Mouse (Mus musculus) frontal cortex, postnatal 10 days (tissue): Measurements from ENCODE around the gene Lrrc31.
A peak's percentile ranks its signal among the peaks of the same experiment; 100 is the strongest.
"Not testable (repeated sequence)": the region's sequence is repeated elsewhere in the genome, so short reads cannot be mapped to it uniquely, and the experiment has no call there.

Experiments
- DNase-seq, 2 experiments: peaks; one replicate each; pipeline ENCODE4 v3.0.0; 2022; ENCODE audit warnings: low spot score in 2 of 2, mixed read lengths in 1 of 2

The Lrrc31 gene

DNA sequence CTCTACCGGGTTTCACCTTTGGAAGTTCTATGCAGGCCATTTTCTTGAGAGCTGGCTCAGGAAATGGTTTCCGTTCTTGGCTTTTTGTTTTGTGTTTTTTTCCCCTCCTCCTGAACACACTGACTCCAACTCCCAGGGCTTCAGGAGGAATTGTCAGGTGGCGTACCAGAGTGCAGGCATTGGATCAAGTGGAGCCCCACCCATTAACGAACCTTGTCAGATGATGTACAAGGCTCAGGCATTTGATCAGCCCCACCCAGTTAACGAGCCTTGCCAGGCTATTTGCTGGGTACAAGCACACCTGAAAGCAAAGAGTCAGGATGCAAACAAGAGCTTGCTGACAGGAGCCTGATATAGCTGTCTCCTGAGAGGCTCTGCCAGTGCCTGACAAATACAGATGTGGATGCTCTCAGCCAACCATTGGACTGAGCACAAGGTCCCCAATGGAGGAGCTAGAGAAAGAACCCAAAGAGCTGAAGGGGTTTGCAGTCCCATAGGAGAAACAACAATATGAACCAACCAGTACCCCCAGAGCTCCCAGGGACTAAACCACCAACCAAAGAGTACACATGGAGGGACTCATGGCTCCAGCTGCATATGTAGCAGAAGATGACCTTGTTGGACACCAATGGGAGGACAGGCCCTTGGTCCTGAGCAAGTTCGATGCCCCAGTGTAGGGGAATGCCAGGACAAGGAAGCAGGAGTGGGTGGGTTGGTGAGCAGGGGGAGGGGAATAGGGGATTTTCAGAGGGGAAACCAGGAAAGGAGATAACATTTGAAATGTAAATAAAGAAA is at the start of gene Lrrc31:
Gene Lrrc31, minus strand, starts transcription at position 133 of the 795 bp plus-strand sequence.
- not testable (repeated sequence) for DNase-seq

DNA sequence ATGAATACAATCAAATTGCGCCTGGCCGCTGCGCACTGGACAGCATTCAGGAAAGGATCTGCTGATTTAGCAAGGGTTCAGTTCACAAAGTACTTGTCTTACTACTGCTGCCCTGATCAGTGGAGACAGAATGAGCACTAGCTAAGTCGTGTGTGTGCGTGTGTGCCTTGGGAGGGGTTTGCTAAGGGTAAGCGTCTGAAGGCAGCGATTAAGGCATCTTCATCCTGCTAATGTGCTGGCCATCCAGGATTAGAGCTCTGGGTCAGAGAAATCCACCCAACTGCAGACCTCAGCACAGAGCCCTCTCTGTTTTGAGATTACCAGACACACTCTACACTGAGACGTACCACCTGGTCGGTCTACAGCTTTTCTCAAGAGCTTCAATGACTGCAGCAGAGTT is 48.7 kb upstream of the Lrrc31 start:
- no peak for DNase-seq

DNA sequence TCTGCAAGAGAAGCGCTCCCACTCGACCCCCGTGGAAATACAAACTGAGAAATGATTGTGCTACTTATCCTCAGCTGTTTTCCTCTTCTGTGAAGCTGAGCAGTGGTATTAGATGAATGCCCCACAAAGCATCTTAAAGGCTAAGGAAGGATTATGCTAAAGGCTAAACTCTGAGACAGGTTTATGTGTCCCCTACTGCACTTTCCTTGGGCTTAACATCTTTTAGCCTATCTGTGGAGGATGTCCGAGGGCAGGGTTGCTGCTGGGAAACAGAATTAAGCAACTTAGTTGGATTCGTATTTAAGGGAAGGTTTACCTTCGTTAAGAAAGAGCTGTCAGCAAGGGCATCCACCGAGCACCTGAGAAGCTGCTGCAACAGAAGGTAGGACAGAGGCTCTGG is 46.4 kb upstream of the Lrrc31 start, which contains the start of gene Samd7:
Gene Samd7, plus strand, starts transcription at position 288 of the 400 bp plus-strand sequence.
- no peak for DNase-seq

DNA sequence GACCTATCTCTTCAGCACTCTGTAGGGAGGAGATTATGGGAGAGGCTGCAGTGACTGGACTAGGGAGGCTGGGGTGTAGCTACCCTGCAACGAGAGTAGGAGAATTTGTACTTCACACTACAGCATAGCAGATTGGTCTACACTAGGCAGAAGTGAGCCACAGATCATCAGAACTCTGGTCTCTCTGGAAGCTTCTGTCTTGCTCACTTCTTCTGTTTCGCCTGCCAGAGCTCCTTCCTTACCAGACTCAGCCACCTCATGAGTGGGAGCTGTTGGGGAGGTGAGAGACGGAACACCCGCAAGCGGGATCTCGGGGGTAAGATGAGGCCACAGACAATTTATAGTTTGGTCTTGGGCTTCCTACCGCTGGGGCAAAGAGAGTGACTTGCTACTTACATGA is 43.2 kb upstream of the Lrrc31 start:
- DNase-seq, result no peak

DNA sequence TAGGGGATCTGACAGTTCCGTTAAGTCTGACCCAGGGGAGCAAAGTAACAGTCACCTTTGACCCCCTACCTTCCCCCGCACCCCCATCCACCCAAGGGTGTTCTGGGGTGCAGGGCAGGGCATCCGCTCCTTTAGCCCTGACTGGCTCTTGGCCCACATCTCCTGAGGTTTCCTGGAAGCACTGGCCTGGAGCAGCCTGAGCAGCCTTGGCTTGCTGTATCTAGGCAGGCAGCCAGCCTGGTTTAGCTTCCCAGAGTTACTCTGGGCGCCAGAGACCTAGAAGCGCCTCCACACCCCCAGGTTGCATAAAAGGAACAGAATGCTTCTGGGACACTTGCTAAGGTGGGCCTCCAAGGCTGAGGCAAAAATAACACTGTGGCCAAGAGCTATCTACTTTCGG is 41.7 kb upstream of the Lrrc31 start:
- no peak for DNase-seq

DNA sequence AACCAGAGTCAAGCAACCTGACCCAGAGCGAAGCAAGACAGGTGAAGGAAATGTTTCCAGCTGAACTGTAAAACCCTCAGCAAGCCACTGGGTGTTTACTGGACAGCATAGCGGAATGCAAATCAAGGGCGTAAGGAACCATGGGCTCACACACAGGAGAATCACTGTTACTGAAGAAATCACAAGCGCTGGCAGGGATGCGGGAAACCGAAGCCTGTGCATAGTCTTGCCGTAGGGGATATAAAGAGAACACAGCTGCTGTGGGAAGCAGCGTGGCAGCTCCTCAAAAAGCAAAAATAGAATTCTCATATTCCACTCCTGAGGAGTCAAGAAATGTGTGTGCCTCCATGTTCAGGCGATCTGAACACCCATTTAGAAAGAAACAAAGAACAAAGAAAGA is 37.2 kb upstream of the Lrrc31 start:
- peak; percentile 36 to 48 for DNase-seq

DNA sequence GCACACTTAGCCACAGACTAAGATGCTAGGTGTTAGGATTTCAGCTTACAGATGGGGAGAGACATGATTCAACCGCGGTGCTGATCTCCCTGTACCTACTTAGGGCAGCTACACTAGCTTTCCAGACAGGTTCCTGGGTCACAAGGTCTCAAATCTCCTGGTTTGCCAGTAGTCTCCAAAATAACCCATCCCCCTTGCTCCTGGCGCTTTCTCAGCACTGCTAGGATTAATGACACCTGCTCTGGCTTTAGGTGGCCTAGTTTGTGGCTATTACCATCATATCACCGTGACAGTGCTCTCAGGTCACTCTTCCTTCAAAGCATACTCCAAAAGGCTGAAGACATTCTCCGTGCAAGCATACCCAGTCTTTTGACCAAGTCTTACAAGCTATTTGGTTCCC is 29.4 kb upstream of the Lrrc31 start:
- DNase-seq, result no peak

DNA sequence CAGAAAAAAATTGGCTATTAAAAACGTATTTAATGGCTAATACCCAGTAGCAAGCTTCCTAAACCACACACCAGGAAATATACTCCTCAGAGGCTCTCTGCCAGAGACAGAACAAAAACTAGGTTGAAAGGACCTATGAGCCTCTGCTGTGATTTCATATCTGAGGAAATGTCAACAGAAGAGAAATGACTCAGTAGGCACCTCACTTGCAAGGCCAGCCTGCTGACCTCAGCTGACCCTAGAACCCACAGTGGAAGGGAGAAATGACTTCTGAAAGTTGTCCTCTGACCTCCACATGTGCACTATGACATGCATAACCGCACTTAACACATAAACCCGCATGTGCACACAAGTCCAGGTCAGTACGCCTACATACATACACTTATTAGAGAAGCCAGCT is 27.6 kb upstream of the Lrrc31 start:
- DNase-seq, result no peak

DNA sequence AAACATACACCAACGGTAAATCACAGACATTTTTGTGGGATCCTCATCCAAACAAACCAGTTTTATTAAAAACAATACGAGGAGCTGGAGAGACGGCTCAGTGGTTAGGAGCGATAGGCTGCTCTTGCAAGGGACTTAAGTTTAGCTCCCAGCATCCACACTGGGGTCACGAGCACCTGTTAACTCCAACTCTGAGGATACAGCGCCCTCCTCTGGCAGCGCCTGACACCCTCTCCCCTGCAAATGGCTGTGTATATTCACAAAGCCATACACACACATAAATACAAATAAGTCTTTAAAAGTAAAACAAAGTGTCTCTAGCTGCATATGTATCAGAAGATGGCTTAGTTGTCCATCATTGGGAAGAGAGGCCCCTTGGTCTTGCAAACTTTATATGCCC is 25.9 kb upstream of the Lrrc31 start:
- no peak for DNase-seq

DNA sequence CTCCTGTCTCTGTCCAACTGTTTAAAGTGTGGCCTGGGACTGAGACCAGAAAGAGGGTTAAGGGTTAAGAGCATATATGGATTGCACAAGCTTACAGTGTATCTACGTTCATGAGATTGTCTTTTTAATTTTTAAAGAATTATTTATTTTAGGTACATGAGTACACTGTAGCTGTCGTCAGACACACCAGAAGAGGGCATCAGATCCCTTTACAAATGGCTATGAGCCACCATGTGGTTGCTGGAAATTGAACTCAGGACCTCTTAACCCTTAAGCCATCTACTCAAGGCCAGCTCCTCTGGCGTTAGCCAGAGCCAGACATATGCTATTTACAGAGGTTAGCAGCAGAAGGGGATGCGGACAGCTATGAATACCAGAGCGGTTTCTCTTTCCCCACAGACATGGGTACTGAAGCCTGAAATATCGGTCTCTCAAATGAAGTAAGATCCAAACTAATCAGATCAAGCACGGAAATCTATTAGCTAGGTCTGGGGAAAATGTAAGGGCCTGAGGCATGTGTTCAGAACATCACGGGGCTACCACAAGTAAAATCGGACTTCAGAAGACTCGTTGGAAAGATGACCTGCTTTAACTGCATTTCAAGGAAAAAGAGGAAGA is 25.3 kb upstream of the Lrrc31 start:
- no peak for DNase-seq

DNA sequence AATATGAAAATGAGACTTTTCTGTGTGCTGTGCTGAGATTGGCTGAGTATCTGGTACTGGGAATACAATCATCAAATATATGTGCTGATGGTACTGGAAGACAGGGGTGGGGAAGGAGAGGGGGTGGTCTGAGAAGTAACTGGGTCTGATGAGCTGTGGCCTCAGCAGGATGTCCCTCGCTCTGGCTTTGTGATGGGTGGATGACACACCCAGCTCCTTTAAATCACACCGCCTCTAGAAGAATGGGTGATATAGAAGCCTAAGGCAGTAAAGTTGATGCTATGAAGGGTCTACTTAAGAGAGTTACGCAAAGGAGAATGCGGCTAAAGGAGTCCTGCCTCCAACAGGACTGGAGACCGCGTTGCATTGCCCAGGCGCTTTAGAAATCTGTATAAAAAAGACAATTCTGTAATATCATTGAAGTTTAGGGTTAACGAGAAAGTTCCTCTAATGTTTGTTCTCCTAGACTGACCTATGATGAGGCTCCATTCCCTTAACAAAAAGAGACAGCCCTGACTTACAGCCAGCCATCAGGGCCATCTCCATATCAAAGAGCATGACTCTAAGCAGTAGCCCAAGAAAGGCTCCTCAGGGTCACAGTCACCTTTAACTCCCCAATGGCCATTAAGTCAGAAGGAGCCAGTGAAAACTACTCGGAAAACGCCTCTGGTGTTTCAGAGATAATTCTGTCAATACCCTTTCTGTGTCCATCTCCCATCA is 24.6 kb upstream of the Lrrc31 start:
- DNase-seq, result no peak

DNA sequence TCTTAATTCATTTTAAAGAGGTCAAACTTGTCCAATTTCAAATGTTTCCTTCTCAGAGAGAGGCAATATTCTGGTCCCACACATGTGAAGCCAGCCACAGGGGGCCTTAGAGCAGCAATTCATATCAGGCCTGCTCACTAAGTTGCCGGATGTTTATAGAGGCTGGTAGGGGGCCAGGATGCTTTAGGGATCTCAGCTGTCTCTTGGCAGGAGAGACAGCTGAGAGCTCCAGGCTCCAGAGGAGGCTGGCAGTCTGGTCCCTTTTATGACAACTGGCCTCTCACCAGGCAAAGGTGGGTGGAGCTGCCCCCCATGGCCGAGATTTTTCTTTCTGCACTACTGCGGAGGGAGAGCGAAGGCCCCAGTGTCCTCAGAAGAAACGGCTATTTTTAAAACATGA is 23.5 kb upstream of the Lrrc31 start:
- no peak for DNase-seq

DNA sequence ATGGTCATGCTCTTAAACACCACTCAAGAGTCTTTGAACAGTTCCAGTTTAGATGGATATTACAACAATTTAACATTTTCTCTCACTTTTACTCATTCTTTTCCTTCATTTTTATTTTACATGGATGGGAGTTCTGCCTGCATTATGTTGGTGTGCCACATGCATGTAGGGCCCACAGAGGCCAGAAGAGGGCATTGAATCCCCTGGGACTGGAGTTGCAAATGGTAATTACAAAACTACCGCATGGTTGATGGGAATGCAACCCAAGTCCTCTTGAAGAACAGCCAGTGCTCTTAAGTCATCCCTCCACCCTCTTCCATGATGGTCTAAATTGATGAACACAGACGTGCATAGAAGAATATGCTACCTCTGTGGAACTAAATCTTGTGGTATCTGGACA is 22.8 kb upstream of the Lrrc31 start:
- no peak for DNase-seq

DNA sequence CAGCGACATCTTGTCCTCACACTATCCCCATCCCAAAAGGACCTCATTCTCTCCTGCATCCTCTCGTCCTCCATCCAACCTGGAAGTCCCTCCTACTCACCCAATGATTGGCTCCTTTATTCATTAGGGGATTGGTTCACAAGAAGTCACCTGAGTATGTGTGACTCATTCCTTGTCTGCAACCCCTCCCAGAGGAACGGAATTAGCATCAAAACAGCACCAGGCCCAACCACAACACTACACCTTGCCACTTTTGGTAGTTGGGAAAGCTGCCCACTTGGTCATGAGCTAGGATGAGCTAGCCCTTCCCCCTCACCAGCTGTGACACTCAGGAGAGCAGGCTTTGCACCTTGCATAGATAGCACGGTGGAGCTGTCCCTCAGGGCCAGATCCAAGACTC is 22.4 kb upstream of the Lrrc31 start:
- DNase-seq, result no peak

DNA sequence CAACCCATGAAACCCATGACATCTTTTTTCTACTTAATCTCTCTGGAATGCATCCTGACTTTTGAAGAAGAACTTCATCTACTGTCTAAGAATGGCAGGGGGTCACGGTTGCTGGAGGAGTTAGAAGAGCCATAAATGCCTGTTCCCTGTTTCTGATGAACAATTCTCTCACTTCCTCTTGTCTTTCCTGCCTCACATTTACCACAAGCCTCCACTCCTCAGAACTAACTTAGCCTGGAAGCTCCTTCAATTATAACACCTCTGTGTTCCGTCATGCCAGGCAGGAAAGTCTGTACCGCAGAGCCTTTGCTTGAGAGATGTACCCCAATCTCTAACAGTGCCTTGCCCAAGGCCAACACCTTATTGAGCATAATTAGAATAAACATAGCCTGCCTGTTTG is 19.0 kb upstream of the Lrrc31 start:
- no peak for DNase-seq

DNA sequence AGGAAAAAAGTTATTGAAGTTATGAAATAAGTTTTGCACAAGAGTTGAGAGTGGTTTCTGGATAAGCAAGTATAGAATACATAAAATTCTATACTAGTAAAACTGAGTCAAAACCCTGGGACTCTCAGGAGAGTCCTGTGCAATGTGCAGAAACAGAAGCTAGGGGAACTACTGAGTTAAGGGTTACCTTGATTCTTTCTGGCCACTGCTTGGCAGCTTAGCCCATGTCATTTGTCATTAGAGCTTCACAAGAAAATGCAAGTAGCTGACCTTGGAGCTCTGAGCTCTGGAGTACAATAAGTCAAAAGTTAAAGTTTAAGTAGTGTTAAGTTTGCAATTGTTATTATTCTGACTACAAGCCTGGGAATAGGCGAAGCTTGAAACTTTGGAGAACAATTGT is 13.7 kb upstream of the Lrrc31 start:
- DNase-seq, result no peak

DNA sequence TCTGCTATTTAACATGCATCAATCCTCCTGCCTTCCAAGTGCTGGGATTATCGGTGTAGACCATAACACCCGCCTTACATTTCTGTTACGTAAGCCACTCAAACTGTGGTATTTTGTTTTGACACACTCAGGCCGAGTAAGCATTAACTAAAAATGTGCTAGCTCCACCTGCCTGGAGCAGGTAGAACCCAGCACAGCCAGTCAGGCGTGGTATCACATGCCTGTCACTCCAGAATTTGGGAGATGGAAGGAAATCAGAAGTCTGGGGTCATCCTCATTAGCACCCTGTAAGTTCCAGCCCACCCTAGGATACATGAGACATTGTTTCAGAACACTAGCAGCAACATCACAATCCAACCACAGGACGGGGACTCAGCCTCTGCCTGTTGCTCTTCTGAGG is 10.5 kb upstream of the Lrrc31 start:
- no peak for DNase-seq

DNA sequence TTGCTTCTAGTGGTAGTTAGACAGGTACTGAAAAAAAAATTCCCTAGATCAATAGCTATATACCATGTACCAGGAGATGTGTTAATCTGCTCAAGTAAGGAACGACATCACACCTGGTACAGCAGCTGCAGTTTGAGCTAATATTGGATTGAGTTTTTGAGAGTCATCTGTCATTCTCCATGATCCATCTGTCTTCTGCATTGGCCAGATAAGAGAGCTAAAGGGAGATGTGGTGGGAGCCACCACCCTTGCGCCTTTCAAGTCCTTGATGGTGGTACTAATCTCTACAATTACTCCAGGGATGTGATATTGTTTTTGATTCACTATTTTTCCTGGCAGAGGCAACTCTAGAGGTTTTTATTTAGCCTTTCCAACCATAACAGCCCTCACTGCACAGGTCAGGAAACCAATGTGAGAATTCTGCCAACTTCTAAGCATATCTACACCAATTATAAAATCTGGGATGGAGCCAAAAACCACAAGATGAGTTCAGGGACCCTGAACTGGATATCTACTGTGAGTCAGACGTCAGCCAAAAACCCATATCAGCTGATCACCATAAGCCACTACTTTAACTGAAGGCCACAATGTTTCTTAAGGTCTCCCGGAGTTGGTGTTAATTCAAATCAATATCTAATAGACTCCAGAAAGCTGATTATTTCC is 7.1 kb upstream of the Lrrc31 start:
- no peak for DNase-seq

DNA sequence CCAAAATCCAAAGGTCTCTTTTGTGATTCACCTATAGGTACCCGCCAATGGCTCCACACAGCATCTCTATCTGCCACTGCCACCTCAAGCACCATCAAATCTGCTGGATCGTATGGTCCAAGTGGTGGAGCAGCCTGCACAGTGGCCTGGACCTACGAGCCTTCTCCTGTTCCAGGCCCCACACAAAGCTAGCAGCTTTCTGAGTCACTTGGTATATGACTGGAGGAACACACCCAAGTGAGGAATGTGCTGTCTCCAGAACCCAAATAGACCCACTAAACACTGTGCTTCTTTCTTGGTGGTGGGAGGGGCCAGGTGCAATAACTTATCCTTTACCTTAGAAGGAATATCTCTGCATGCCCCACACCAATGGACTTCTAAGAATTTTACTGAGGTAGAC is 6.3 kb upstream of the Lrrc31 start:
- DNase-seq, result no peak

DNA sequence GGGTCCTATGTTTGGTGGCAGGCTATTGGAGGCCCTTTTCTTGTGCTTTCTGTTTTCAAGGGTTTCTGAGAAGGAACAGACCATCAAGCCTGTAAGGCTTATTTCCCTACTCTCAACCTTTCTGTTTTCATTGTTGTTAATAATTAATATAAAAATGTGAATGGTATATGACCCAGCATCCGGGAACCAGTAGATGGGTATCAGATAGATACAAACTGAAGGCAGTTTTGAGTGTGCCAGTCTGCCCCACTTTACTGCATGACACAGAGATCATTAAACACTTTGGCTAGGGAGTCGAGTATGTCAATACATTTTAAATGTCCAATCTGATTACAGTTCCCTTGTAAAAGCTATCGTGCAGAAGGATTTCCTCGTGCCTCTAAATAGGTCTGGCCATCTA is 1.8 kb downstream of the Lrrc31 start:
- DNase-seq, result no peak

DNA sequence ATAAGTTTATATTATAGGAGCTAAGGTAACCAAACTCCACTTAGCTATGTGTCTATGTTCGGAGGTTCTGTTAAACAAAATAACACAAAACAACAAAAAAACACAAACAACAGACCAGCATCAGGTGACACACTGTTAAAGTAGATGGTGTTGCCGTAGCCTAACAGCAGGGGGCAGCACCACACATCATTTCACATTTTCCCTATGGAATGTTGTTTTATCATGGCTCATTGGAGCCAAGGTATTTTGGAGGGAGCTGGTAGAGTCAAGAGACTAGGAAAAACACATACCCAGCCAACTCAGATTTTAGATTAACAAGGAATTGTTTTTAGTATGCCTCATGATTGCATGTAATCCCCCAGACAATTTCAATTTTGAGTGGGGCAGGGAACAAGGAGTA is 3.3 kb downstream of the Lrrc31 start:
- peak; percentile 10 to 38 for DNase-seq

DNA sequence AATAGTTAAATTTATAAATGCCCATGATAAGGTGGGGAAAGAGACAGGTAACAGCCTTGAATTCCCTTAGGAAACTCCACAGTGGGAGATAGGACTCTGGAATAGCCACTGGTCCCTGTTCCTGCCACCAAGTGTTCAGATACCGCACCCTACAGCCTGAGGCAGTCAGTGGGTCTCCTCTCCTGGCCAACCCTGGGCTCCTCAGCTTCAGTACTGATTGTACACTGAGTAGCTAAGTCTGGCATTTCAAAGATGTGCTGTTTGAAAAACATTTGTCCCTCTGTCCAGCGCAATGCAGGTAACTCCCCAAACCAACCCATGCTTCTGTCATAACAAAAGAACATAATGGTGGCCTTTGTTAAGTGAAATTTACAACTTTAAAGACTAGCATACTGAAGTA is 4.0 kb downstream of the Lrrc31 start:
- DNase-seq, result no peak
